Mouse (Mus musculus): ENCODE data around the gene Tmem52.

Tmem52 gene

DNA sequence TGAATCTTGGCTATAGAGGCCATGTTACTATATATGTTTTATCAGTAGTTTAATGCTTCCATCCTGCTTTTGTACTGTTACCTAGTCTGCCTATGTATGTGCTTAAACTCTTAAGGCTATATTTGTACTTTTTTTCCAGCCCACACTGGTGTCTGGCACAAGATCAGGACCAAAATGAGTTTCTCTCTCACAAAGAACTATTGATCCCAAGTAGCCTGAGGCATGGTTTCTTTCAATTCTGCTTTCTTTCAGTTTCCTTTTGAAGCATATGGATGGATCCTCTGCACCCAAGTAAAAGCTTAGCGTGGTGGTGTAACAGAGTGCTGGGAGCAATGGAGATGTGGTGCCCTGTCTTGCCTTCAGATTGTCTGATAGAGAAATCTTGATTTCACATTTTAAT lies 42.1 kb downstream of the Tmem52 start:
- DNase-seq (ENCODE audit: low spot score), result no peak

GRCm38 (mm10) chr4:155514810-155515209 lies 45.9 kb downstream of the Tmem52 start:
- DNase-seq (ENCODE audit: low spot score), result no peak

- no peak for DNase-seq (ENCODE audit: low spot score)
Measured at GRCm38 (mm10) chr4:155517948-155518517, 49.1 kb downstream of the Tmem52 start.
